Mouse (Mus musculus) forebrain, embryonic 16.5 days (tissue): Measurements from ENCODE around the gene Gm28053. TPM values are rescaled to one million over a fixed set of nuclear protein-coding genes. Genes with fewer than 3 reads are reported as not detected.

Experiments
- ATAC-seq: fragments of 200-750 bp; cut with Nextera tagmentation; 2 replicates; pipeline ENCODE4 v1.8.0; 2017; ENCODE audit warnings: mild to moderate bottlenecking, moderate library complexity
- H3K27ac ChIP-seq: fragments of 300-500 bp; sonication (generic); 2 replicates; pipeline ENCODE4 v1.5.1; 2014; ENCODE audit warnings: low read length, control low read depth
- H3K27me3 ChIP-seq: fragments of 300-500 bp; sonication (generic); replicated peaks from 2 replicates; pipeline ENCODE4 v1.6.1; 2014; ENCODE audit warnings: low read length; ENCODE audit not compliant: control insufficient read depth, insufficient read depth
- H3K36me3 ChIP-seq: fragments of 300-500 bp; sonication (generic); 2 replicates; pipeline ENCODE4 v1.6.1; 2014; ENCODE audit not compliant: control insufficient read depth, insufficient read depth
- H3K4me1 ChIP-seq: fragments of 300-500 bp; sonication (generic); replicated peaks from 2 replicates; pipeline ENCODE4 v1.6.1; 2014; ENCODE audit warnings: low read length; ENCODE audit not compliant: control insufficient read depth, insufficient read depth
- H3K4me2 ChIP-seq: fragments of 300-500 bp; sonication (generic); 2 replicates; pipeline ENCODE4 v1.6.1; 2014; ENCODE audit warnings: mild to moderate bottlenecking, low read length, control low read depth
- H3K4me3 ChIP-seq: fragments of 300-500 bp; sonication (generic); replicated peaks from 2 replicates; pipeline ENCODE4 v1.5.1; 2014; ENCODE audit warnings: mild to moderate bottlenecking, low read length, control low read depth
- H3K9ac ChIP-seq: fragments of 300-500 bp; sonication (generic); replicated peaks from 2 replicates; pipeline ENCODE4 v1.6.1; 2014; ENCODE audit warnings: low read depth, low read length, control low read depth
- H3K9me3 ChIP-seq: fragments of 300-500 bp; sonication (generic); 2 replicates; pipeline ENCODE4 v1.6.1; 2016; ENCODE audit warnings: low read length; ENCODE audit not compliant: control insufficient read depth
- WGBS: fragments of 180-500 bp; shearing (Covaris S2); extraction: QIAGEN DNeasy Blood & Tissue Kit; methylation state at CpG from one replicate; pipeline ENCODE4 v1.1.7; 2014; 5-methylcytosine and 5-hydroxymethylcytosine counted together
- polyA plus RNA-seq: library from polyadenylated mRNA; unstranded; fragments of >200 nt; fragmentation: Nextera tagmentation; extraction: Ambion mirVana; gene quantifications from 2 replicates; pipeline ENCODE4 v1.2.1, GENCODE M21; 2015

Gm28053 gene
- polyA plus RNA-seq, 1 experiment from 2014 or later = not detected

DNA sequence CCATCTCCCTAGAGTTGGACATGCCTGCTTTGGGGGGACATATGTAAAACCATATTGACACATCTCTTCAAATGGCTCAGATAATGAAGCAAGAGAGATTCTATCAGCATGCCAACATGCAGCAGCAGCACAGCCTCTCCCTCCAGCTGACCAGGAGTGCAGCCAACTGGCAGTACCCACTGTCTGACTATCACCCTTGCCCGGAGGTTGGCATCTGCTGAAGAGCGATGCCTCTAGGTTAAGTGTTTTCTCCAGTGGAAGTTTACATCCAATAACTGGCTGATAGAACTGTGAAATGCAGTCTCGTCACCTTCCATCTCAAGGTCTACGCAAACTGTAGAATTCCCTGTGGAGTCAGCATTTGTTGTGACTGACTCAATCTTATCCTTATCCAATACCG lies 19.3 kb downstream of the Gm28053 start:
- WGBS = 85% methylated on average over 5 of the region's 5 CpGs

DNA sequence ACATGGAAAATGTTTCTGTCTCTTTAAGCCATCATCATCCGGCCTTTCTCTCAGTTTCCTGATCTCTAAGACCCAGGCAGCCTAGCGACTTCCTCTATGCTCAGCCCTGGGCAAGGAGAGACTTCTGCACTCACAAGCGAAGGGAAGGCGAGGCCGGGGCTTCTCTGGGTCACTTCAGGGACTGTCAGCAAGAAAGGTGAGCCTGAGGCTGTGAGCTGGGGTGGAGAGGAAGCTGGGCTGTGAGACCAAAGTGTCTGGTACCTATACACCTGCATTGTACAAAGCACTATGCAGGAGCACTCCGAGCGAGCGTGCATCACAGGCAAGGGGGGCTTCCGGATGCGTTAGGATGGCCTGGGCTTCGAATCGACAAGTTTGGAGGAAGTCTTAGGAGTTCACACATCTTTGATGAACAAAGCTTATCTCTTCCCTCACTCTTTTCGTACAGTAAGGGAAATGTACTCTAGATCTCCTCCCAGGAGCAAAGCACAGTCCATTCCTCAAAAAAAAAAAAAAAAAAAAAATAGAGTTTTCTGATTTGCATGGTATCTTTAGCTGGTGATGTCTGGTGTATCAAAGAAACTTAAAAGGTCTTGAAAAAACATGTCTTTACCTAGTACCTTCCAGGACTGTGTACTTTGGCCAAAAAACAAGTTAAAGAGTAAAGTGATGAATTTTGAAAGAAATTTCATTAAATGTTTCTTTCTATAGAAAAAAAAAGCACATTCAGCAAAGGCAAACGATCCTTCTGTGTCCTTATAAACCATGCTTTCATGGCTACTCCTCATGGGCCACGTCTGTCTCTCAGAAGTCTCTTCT lies 20.8 kb downstream of the Gm28053 start, which contains the start of gene Gimap1:
Gene Gimap1, plus strand, starts transcription at position 94 of the 819 bp plus-strand sequence.
- Histone ChIP-seq H3K4me2 (no peak within 1 kb of the TSS), H3K9me3 (no peaks in the 10 kb centered on the region), H3K4me3 (no peak within 1 kb of the TSS), H3K4me1 (0 out of 2 replicates have a peak, but pooled peaks cover 4% of the 10 kb centered on the region), H3K9ac (no peak within 1 kb of the TSS), H3K27me3 (peaks cover 19% of the 10 kb centered on the region), H3K27ac (no peak within 1 kb of the TSS), H3K36me3 (no peaks in the 10 kb centered on the region)
- ATAC-seq = no peak
- WGBS = 82% methylated on average over 15 of the region's 15 CpGs

More for the DNA sequence above, 19.3 kb downstream of the Gm28053 start:
- no peak overlapping the region for H3K4me2 ChIP-seq
- H3K4me1 ChIP-seq = 0 out of 2 replicates have a peak, but pooled peaks cover 2% of the 10 kb centered on the region
- H3K27me3 ChIP-seq = peaks cover 13% of the 10 kb centered on the region
- no peak for ATAC-seq
- no peak overlapping the region for H3K4me3 ChIP-seq
- H3K27ac ChIP-seq = no peak overlapping the region
- H3K9me3 ChIP-seq = no peaks in the 10 kb centered on the region
- no peaks in the 10 kb centered on the region for H3K36me3 ChIP-seq
- no peak overlapping the region for H3K9ac ChIP-seq

DNA sequence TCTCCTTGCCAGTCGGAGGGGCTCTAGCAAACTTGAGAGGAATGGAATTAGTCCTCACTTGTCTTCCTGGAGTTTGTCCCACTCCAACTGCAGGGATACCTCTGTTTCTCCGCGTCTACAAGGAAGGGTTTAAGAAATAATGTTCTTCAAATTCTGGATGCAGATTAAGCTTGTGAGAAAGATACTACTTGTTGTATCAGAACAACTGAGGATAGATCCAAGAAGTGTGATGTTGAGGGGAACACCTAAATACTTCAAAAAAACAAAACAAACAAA lies 21.3 kb downstream of the Gm28053 start:
- Histone ChIP-seq H3K4me1 (0 out of 2 replicates have a peak, but pooled peaks cover 4% of the 10 kb centered on the region), H3K36me3 (no peaks in the 10 kb centered on the region), H3K27ac (no peak overlapping the region), H3K9me3 (no peaks in the 10 kb centered on the region), H3K4me2 (no peak overlapping the region), H3K9ac (no peak overlapping the region), H3K4me3 (no peak overlapping the region), H3K27me3 (peaks cover 19% of the 10 kb centered on the region)
- ATAC-seq = no peak
- 92% methylated on average over 3 of the region's 3 CpGs for WGBS

DNA sequence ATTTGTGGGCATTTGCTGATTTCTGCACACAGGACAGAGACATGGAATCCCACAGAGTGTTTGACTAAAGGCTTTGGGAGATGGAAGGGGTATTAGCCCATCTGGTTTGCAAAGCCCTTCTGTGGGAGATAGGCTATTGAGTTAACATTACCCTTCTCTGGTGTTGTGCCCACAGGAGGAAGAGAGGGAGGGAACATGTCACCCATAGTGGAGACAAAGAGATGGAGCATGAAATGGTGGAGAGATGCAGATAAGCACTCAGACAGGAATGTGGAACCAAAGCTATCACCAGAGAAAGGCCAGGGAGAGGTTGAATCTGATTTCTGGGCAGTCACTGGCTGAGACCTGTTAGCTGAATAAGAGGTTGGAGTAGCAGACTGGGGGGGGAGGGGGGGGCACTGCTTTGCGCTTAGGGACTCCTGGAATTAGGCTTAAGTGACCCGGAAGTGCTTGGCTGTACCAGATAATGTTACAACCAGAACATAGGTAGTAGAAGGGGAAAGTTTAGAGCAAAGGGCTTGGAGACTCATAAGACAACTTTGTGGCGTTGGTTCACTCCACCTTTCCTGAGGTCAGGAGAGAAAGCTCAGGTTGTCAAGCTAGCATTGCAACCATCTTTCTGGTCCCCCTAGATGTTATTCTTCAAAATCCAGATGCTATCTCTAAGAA lies 22.2 kb downstream of the Gm28053 start:
- Histone ChIP-seq H3K27me3 (peaks cover 19% of the 10 kb centered on the region), H3K36me3 (no peaks in the 10 kb centered on the region), H3K9me3 (no peaks in the 10 kb centered on the region), H3K9ac (no peak overlapping the region), H3K4me3 (no peak overlapping the region), H3K4me1 (0 out of 2 replicates have a peak, but pooled peaks cover 4% of the 10 kb centered on the region), H3K4me2 (no peak overlapping the region), H3K27ac (no peak overlapping the region)
- WGBS = 73% methylated on average over 3 of the region's 3 CpGs
- no peak for ATAC-seq

DNA sequence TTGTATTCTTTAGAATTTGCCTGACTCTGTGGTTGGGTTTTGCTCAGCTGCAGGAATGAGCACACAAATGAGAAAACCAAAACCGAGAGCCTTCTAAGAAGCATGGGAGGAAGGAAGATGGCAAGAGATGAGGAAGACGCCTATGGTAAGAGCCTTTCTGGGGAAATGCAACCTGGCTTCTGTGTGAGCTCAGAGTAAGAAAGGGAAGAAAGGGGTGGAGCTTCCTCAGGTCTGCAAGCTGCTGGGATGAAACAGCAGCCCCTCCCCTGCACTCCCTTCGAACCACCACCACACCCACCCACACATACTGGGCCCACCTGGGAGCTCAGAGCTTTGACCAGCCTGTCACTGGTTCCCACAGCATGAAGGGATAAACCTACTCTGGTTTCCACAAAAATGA lies 22.9 kb downstream of the Gm28053 start:
- WGBS = 36% methylated on average over 3 of the region's 3 CpGs
- Histone ChIP-seq H3K4me2 (no peak overlapping the region), H3K9ac (no peak overlapping the region), H3K4me1 (0 out of 2 replicates have a peak, but pooled peaks cover 4% of the 10 kb centered on the region), H3K36me3 (no peaks in the 10 kb centered on the region), H3K27ac (no peak overlapping the region), H3K27me3 (peaks cover 19% of the 10 kb centered on the region), H3K9me3 (no peaks in the 10 kb centered on the region), H3K4me3 (no peak overlapping the region)
- no peak for ATAC-seq

DNA sequence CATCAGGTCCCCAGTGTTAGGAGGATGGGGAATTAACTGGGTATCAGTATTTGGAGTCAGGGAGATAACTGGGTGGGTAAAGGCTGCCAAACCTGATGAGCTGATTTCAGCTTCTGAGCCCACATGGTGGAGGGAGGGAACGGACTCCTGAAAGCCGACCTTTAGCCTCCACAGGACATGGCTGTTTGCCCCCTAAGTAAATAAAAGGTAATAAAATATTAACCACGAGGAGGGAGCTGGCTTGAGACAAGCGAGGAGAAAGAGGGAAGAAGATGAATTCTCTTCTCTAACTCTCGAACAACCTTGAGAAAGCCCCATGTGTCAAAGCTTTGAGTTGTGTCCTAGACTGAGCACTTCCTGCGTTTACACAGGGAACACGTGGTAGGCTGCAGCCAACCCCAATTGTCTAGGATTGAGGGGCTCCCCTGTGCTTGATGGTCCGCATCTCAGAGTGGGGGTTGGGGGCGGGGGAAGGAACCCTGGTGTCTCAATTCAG lies 23.4 kb downstream of the Gm28053 start:
- H3K4me3 ChIP-seq = no peak overlapping the region
- ATAC-seq = 0 out of 2 replicates have a peak, but pooled peaks have one; percentile 49

DNA sequence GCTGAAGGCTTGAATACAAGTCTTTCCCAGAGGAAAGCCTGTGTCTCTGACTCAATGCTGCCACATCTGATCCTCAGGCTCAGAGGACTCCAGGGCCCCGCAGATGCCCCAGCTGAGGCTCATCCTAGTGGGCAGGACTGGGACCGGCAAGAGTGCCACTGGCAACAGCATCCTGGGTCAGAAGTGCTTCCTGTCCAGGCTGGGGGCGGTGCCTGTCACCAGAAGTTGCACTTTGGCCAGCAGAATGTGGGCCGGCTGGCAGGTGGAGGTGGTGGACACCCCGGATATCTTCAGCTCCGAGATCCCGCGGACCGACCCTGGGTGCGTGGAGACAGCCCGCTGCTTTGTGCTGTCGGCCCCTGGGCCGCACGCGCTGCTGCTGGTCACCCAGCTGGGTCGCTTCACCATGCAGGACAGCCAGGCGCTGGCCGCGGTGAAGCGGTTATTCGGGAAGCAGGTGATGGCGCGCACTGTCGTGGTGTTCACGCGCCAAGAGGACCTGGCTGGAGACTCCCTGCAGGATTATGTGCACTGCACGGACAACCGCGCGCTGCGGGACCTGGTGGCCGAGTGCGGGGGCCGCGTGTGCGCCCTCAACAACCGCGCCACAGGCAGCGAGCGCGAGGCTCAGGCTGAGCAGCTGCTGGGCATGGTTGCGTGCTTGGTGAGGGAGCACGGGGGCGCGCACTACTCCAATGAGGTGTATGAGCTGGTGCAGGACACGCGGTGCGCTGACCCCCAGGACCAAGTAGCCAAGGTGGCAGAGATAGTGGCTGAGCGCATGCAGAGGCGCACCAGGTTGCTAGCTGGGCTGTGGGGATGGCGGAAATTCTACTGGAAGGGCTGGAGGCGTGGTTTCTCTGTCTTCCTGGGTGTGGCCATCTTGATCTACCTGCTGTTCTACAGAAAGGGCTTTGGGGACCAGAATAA lies 24.3 kb downstream of the Gm28053 start:
- no peak overlapping the region for H3K27ac ChIP-seq
- H3K9me3 ChIP-seq = no peaks in the 10 kb centered on the region
- peaks cover 19% of the 10 kb centered on the region for H3K27me3 ChIP-seq
- H3K4me1 ChIP-seq = 0 out of 2 replicates have a peak, but pooled peaks cover 4% of the 10 kb centered on the region
- 2% methylated on average over 52 of the region's 52 CpGs for WGBS
- no peaks in the 10 kb centered on the region for H3K36me3 ChIP-seq
- H3K4me2 ChIP-seq = peak overlapping the region; percentile 63
- H3K9ac ChIP-seq = peak overlapping the region; percentile 62
- peak; percentile 72 for ATAC-seq
- peak overlapping the region; percentile 45 for H3K4me3 ChIP-seq

More for the DNA sequence above, 23.4 kb downstream of the Gm28053 start:
- 47% methylated on average over 9 of the region's 9 CpGs for WGBS
- H3K4me2 ChIP-seq = peak overlapping the region; percentile 20
- H3K9me3 ChIP-seq = no peaks in the 10 kb centered on the region
- H3K27ac ChIP-seq = no peak overlapping the region
- 0 out of 2 replicates have a peak, but pooled peaks cover 4% of the 10 kb centered on the region for H3K4me1 ChIP-seq
- H3K27me3 ChIP-seq = peaks cover 19% of the 10 kb centered on the region
- no peak overlapping the region for H3K9ac ChIP-seq
- H3K36me3 ChIP-seq = no peaks in the 10 kb centered on the region

DNA sequence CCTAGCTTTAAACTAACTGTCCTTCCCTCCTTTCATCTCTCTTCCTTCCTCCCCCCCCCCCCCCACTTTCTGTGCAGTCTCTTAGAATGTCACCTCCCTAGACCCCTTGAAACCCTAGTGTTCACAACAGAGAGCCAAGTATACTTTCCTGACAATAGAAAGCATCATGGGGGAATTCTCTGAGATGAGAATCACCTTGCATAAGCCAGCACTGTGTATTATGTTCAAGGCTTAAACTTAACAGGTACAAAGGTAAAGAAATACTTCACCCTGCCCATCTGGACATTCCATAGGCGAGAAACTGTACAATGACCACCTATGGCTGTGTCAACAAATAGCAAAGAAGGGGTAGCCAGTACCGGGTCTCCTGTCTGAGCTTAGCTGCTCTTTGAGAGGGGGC lies 27.1 kb downstream of the Gm28053 start:
- no peak overlapping the region for H3K27ac ChIP-seq
- no peaks in the 10 kb centered on the region for H3K9me3 ChIP-seq
- no peaks in the 10 kb centered on the region for H3K36me3 ChIP-seq
- 0 out of 2 replicates have a peak, but pooled peaks cover 4% of the 10 kb centered on the region for H3K4me1 ChIP-seq
- no peak overlapping the region for H3K4me2 ChIP-seq
- no peak overlapping the region for H3K9ac ChIP-seq
- no peak for ATAC-seq
- H3K4me3 ChIP-seq = no peak overlapping the region
- WGBS = 64% methylated on average over 2 of the region's 2 CpGs
- H3K27me3 ChIP-seq = peaks cover 19% of the 10 kb centered on the region
